Mouse (Mus musculus) liver, embryonic 14.5 days (tissue): ENCODE data around the gene Ezh1.

Experiments used
- CTCF ChIP-seq: IDR thresholded peaks from 2 replicates; pipeline ENCODE4 v1.5.1; 2016; ENCODE audit warnings: antibody characterized with exemption, low read depth, control low read depth
- EP300 ChIP-seq: IDR thresholded peaks from 2 replicates; pipeline ENCODE4 v1.6.1; 2016; ENCODE audit warnings: antibody characterized with exemption, low read depth

GRCm38 (mm10) chr11:101173631-101174388 lies 52.5 kb downstream of the Ezh1 start:
- TF ChIP-seq CTCF: peak; percentile 93
- TF ChIP-seq EP300: no peak
